Mouse (Mus musculus) forebrain, embryonic 16.5 days (tissue): Measurements from ENCODE around the gene Omd. TPM values are rescaled to one million over a fixed set of nuclear protein-coding genes. Genes with fewer than 3 reads are reported as not detected.
"Not testable (repeated sequence)": the region's sequence is repeated elsewhere in the genome, so short reads cannot be mapped to it uniquely, and the experiment has no call there.

Experiments used
- ATAC-seq: fragments of 200-750 bp; cut with Nextera tagmentation; 2 replicates; pipeline ENCODE4 v1.8.0; 2017; ENCODE audit warnings: mild to moderate bottlenecking, moderate library complexity
- H3K27ac ChIP-seq: fragments of 300-500 bp; sonication (generic); 2 replicates; pipeline ENCODE4 v1.5.1; 2014; ENCODE audit warnings: low read length, control low read depth
- H3K27me3 ChIP-seq: fragments of 300-500 bp; sonication (generic); replicated peaks from 2 replicates; pipeline ENCODE4 v1.6.1; 2014; ENCODE audit warnings: low read length; ENCODE audit not compliant: control insufficient read depth, insufficient read depth
- H3K36me3 ChIP-seq: fragments of 300-500 bp; sonication (generic); 2 replicates; pipeline ENCODE4 v1.6.1; 2014; ENCODE audit not compliant: control insufficient read depth, insufficient read depth
- H3K4me1 ChIP-seq: fragments of 300-500 bp; sonication (generic); replicated peaks from 2 replicates; pipeline ENCODE4 v1.6.1; 2014; ENCODE audit warnings: low read length; ENCODE audit not compliant: control insufficient read depth, insufficient read depth
- H3K4me2 ChIP-seq: fragments of 300-500 bp; sonication (generic); 2 replicates; pipeline ENCODE4 v1.6.1; 2014; ENCODE audit warnings: mild to moderate bottlenecking, low read length, control low read depth
- H3K4me3 ChIP-seq: fragments of 300-500 bp; sonication (generic); replicated peaks from 2 replicates; pipeline ENCODE4 v1.5.1; 2014; ENCODE audit warnings: mild to moderate bottlenecking, low read length, control low read depth
- H3K9ac ChIP-seq: fragments of 300-500 bp; sonication (generic); replicated peaks from 2 replicates; pipeline ENCODE4 v1.6.1; 2014; ENCODE audit warnings: low read depth, low read length, control low read depth
- H3K9me3 ChIP-seq: fragments of 300-500 bp; sonication (generic); 2 replicates; pipeline ENCODE4 v1.6.1; 2016; ENCODE audit warnings: low read length; ENCODE audit not compliant: control insufficient read depth
- WGBS: fragments of 180-500 bp; shearing (Covaris S2); extraction: QIAGEN DNeasy Blood & Tissue Kit; methylation state at CpG from one replicate; pipeline ENCODE4 v1.1.7; 2014; 5-methylcytosine and 5-hydroxymethylcytosine counted together
- polyA plus RNA-seq: library from polyadenylated mRNA; unstranded; fragments of >200 nt; fragmentation: Nextera tagmentation; extraction: Ambion mirVana; gene quantifications from 2 replicates; pipeline ENCODE4 v1.2.1, GENCODE M21; 2015

The Omd gene
- polyA plus RNA-seq, 1 experiment from 2014 or later: 0.80 TPM

- H3K36me3 ChIP-seq, H3K4me3 ChIP-seq, H3K27ac ChIP-seq, H3K4me2 ChIP-seq, H3K27me3 ChIP-seq, H3K9me3 ChIP-seq, H3K9ac ChIP-seq, ATAC-seq, H3K4me1 ChIP-seq: not testable (repeated sequence)
- 13% methylated on average over 2 of the region's 2 CpGs for WGBS
These were observed 20.3 kb downstream of the Omd start for GRCm38 (mm10) chr13:49602541-49602940.

DNA sequence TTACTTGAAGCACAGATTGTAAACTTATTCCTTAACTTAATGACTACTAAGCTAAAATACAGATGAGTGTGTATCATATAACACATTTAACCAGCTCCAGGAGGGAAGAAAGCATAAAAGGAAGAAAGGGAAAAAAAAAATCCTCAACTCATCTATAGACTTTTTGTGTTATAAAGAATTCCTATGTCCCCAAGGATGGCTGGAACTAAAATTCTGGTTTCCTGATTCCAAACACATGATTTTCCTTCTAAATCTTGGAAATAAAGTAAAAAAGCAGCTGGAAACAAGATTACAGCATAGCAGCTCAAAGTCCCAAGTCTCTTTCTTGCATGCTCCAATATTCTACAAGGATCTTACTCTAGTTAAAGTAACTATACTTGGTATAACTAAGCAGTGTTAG is 21.3 kb downstream of the Omd start:
- no peak overlapping the region for H3K4me3 ChIP-seq
- no peaks in the 10 kb centered on the region for H3K4me1 ChIP-seq

DNA sequence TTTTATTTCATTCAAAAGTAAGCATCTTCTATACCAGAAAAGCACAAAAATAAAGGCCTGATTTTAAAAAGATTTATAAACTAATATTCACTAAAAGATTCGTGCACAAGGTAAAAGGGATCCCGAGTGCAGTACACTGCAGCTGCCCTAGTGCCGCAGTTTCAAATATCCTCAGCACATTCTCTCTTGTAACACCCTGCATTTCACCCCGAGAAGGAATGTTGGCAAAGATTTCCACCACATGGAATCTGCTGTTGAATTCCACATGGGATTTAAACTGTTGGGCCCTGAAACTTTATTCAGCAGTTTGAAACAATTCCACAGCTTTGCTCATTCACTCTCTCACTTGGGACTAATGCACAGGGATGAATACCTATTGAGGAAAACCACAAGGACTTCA is 25.5 kb downstream of the Omd start, which contains the start of gene Ogn:
Gene Ogn, plus strand, starts transcription at position 333 of the 400 bp plus-strand sequence.
- H3K9me3 ChIP-seq: no peaks in the 10 kb centered on the region
- WGBS: 35% methylated on average over 4 of the region's 4 CpGs

More for the DNA sequence above, 21.3 kb downstream of the Omd start:
- Histone ChIP-seq H3K27me3 (no peaks in the 10 kb centered on the region), H3K9me3 (no peaks in the 10 kb centered on the region), H3K27ac (no peak overlapping the region), H3K4me2 (no peak overlapping the region), H3K36me3 (no peaks in the 10 kb centered on the region), H3K9ac (no peak overlapping the region)
- no peak for ATAC-seq

DNA sequence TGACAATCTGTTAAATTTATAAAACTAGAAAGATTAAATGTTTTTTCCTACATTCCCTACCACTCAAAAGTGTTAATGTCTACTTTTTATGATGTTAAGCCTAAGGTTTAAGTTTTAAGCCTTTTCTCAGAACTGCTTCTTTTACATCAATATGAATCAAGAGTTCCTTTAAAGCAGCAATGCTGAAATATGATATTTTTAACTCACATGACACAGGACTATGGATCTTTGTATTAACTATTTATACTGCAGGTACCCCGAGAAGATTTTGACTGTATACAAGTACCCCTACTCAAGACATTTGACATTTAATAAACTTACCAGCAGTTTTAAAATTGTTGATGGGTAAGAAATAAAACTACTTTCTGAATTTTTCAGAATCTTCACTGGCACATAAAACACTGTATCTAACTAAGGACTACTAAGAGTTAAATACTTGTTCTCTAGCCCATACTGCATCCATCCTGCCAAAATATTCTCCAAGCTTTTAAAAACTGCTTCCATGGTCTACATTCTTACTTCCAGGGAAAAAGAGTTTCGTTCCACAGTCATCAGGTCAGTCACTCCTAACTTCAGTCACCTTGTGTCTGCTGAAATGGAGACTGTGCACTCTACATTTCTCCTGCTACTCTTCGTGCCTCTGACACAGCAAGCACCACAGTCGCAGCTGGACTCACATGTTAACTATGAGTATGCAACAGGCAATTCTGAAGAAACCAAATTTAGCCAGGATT is 26.5 kb downstream of the Omd start:
- no peak overlapping the region for H3K27ac ChIP-seq
- H3K9me3 ChIP-seq: no peaks in the 10 kb centered on the region
- H3K4me3 ChIP-seq: no peak overlapping the region
- H3K9ac ChIP-seq: no peak overlapping the region
- no peaks in the 10 kb centered on the region for H3K36me3 ChIP-seq
- H3K4me2 ChIP-seq: no peak overlapping the region
- 75% methylated on average over 4 of the region's 4 CpGs for WGBS
- no peaks in the 10 kb centered on the region for H3K4me1 ChIP-seq
- no peak for ATAC-seq
- H3K27me3 ChIP-seq: no peaks in the 10 kb centered on the region

More for the DNA sequence above, 25.5 kb downstream of the Omd start, which contains the start of gene Ogn:
- no peaks in the 10 kb centered on the region for H3K4me1 ChIP-seq
- no peak within 1 kb of the TSS for H3K4me3 ChIP-seq
- H3K27me3 ChIP-seq: no peaks in the 10 kb centered on the region
- H3K36me3 ChIP-seq: no peaks in the 10 kb centered on the region
- H3K9ac ChIP-seq: no peak within 1 kb of the TSS
- no peak for ATAC-seq
- H3K27ac ChIP-seq: no peak within 1 kb of the TSS
- H3K4me2 ChIP-seq: no peak within 1 kb of the TSS

DNA sequence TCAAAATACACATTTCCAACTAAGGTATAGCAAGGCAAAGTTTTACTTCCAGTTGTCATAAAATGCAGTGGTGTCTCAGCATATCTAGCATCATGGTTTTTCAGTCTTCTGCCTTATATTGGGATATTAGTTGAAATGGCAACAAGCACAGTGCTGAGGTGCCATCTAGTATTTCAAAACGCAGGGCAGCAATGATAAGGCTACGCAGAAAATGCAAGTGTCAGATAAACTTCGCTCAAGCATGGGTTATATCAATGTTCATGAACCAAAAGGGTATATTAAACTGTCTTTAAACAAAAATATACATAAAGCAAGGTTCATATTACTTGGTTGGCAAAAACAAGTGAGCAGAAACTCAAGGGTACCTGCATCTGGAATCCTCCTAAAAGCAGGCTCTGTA is 34.8 kb downstream of the Omd start:
- no peaks in the 10 kb centered on the region for H3K27me3 ChIP-seq
- H3K9me3 ChIP-seq: no peaks in the 10 kb centered on the region
- no peak overlapping the region for H3K27ac ChIP-seq
- no peak overlapping the region for H3K4me2 ChIP-seq
- H3K36me3 ChIP-seq: no peaks in the 10 kb centered on the region
- H3K4me3 ChIP-seq: no peak overlapping the region
- no peak overlapping the region for H3K9ac ChIP-seq
- 94% methylated on average over 3 of the region's 3 CpGs for WGBS
- no peak for ATAC-seq
- no peaks in the 10 kb centered on the region for H3K4me1 ChIP-seq

- no peaks in the 10 kb centered on the region for H3K36me3 ChIP-seq
- H3K4me2 ChIP-seq: no peak overlapping the region
- no peak overlapping the region for H3K27ac ChIP-seq
- no peaks in the 10 kb centered on the region for H3K27me3 ChIP-seq
- H3K9ac ChIP-seq: no peak overlapping the region
- H3K4me1 ChIP-seq: no peaks in the 10 kb centered on the region
- no peak for ATAC-seq
- no peaks in the 10 kb centered on the region for H3K9me3 ChIP-seq
- no peak overlapping the region for H3K4me3 ChIP-seq
These were observed 36.1 kb downstream of the Omd start for GRCm38 (mm10) chr13:49618365-49618764.

- WGBS: 94% methylated on average over 1 of the region's 1 CpGs
- no peaks in the 10 kb centered on the region for H3K4me1 ChIP-seq
- no peak overlapping the region for H3K4me2 ChIP-seq
- no peaks in the 10 kb centered on the region for H3K27me3 ChIP-seq
- no peak for ATAC-seq
- no peaks in the 10 kb centered on the region for H3K36me3 ChIP-seq
- no peaks in the 10 kb centered on the region for H3K9me3 ChIP-seq
- no peak overlapping the region for H3K27ac ChIP-seq
- no peak overlapping the region for H3K4me3 ChIP-seq
- H3K9ac ChIP-seq: no peak overlapping the region
These were observed 41.0 kb downstream of the Omd start for GRCm38 (mm10) chr13:49623216-49623615.

DNA sequence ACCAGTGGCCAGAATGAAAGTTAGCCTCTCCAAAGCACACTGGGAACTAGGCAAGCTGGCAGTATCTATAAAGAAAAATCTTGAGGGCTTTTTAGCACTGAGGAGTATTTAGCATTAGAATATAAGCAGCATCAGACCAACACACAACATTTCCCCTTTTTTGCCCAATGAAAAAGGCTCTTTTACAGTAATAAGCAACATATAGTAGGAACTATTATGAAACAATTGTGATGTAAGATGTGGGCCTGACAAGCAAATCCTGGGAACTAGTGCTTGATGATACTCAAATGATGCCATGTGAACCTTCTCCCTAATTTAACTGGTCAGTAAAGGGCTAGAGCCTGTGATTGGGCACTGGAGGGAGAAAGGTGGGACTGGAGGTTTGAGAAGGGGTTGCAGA is 45.9 kb downstream of the Omd start:
- Histone ChIP-seq H3K9ac (no peak overlapping the region), H3K4me2 (no peak overlapping the region), H3K9me3 (no peaks in the 10 kb centered on the region), H3K4me3 (no peak overlapping the region), H3K27ac (no peak overlapping the region), H3K27me3 (no peaks in the 10 kb centered on the region), H3K36me3 (no peaks in the 10 kb centered on the region), H3K4me1 (no peaks in the 10 kb centered on the region)
- ATAC-seq: no peak

GRCm38 (mm10) chr13:49629076-49629475 is 46.8 kb downstream of the Omd start:
- H3K4me1 ChIP-seq: no peaks in the 10 kb centered on the region
- no peak for ATAC-seq
- H3K4me3 ChIP-seq: no peak overlapping the region
- no peak overlapping the region for H3K4me2 ChIP-seq
- 89% methylated on average over 2 of the region's 2 CpGs for WGBS
- no peaks in the 10 kb centered on the region for H3K27me3 ChIP-seq
- H3K9me3 ChIP-seq: no peaks in the 10 kb centered on the region
- no peak overlapping the region for H3K9ac ChIP-seq
- H3K27ac ChIP-seq: no peak overlapping the region
- H3K36me3 ChIP-seq: no peaks in the 10 kb centered on the region

DNA sequence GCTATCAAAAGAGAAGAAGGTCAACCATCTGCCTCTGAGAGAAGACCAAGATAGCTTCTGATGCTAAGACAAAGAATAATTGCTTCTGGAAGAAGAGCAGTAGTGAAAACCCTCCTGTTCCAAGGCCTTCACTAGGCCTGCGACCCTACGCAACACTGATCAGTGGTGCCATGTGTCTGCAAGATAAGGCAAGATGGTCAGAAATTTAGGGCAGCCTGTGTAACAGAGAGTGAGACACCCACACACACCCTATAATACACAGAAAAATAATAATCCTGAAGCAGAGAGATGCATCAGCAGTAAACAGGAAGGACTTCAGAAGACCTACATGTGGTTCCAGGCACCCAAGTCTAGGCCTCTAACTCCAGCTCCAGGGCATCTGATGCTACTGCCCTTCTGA is 57.7 kb downstream of the Omd start:
- no peak overlapping the region for H3K4me3 ChIP-seq
- no peaks in the 10 kb centered on the region for H3K9me3 ChIP-seq
- H3K4me2 ChIP-seq: no peak overlapping the region
- no peak overlapping the region for H3K9ac ChIP-seq
- no peak overlapping the region for H3K27ac ChIP-seq
- no peaks in the 10 kb centered on the region for H3K27me3 ChIP-seq
- H3K36me3 ChIP-seq: no peaks in the 10 kb centered on the region
- WGBS: 98% methylated on average over 2 of the region's 2 CpGs
- H3K4me1 ChIP-seq: no peaks in the 10 kb centered on the region
- ATAC-seq: no peak
